Mouse (Mus musculus) limb, embryonic 15.5 days (tissue): Measurements from ENCODE around the gene Wipf2. TPM values are rescaled to one million over a fixed set of nuclear protein-coding genes. Genes with fewer than 3 reads are reported as not detected.
A peak's percentile ranks its signal among the peaks of the same experiment; 100 is the strongest.

Experiments
- ATAC-seq: fragments of 200-750 bp; cut with Nextera tagmentation; 2 replicates; pipeline ENCODE4 v1.8.0; 2017; ENCODE audit warnings: low read depth, moderate TSS enrichment; ENCODE audit not compliant: insufficient number of reproducible peaks, low FRiP score, low TSS enrichment
- H3K27ac ChIP-seq: fragments of 300-500 bp; sonication (generic); 2 replicates; pipeline ENCODE4 v1.5.1; 2015; ENCODE audit warnings: moderate library complexity, mild to moderate bottlenecking, inconsistent platforms
- H3K27me3 ChIP-seq: fragments of 300-500 bp; sonication (generic); 2 replicates; pipeline ENCODE4 v1.6.1; 2015; ENCODE audit warnings: inconsistent platforms
- H3K36me3 ChIP-seq: fragments of 300-500 bp; sonication (generic); 2 replicates; pipeline ENCODE4 v1.6.1; 2015; ENCODE audit warnings: inconsistent platforms
- H3K4me1 ChIP-seq: fragments of 300-500 bp; sonication (generic); 2 replicates; pipeline ENCODE4 v1.6.1; 2015; ENCODE audit warnings: inconsistent platforms
- H3K4me2 ChIP-seq: fragments of 300-500 bp; sonication (generic); 2 replicates; pipeline ENCODE4 v1.6.1; 2015; ENCODE audit warnings: mild to moderate bottlenecking, inconsistent platforms
- H3K4me3 ChIP-seq: fragments of 300-500 bp; sonication (generic); 2 replicates; pipeline ENCODE4 v1.5.1; 2015; ENCODE audit warnings: mild to moderate bottlenecking, inconsistent platforms
- H3K9ac ChIP-seq: fragments of 300-500 bp; sonication (generic); 2 replicates; pipeline ENCODE4 v1.6.1; 2015; ENCODE audit warnings: inconsistent platforms
- H3K9me3 ChIP-seq: fragments of 300-500 bp; sonication (generic); 2 replicates; pipeline ENCODE4 v1.6.1; 2016; ENCODE audit warnings: inconsistent platforms
- WGBS: fragments of 180-500 bp; shearing (Covaris S2); methylation state at CpG from one replicate; pipeline ENCODE4 v1.1.7; 2015; 5-methylcytosine and 5-hydroxymethylcytosine counted together
- polyA plus RNA-seq: library from polyadenylated mRNA; unstranded; fragments of >200 nt; fragmentation: Nextera tagmentation; extraction: Ambion mirVana; gene quantifications from 2 replicates; pipeline ENCODE4 v1.2.1, GENCODE M21; 2015

Gene Wipf2
- polyA plus RNA-seq, 1 experiment from 2014 or later, result 4.2 TPM

GRCm38 (mm10) chr11:98951026-98951906 is 87.8 kb downstream of the Wipf2 start:
- Histone ChIP-seq H3K36me3 (peaks cover 33% of the 10 kb centered on the region), H3K9ac (no peak overlapping the region), H3K9me3 (no peaks in the 10 kb centered on the region), H3K27me3 (no peaks in the 10 kb centered on the region), H3K4me2 (peak overlapping the region; percentile 42), H3K4me1 (peaks cover 88% of the 10 kb centered on the region), H3K4me3 (peak overlapping the region; percentile 15), H3K27ac (peak overlapping the region; percentile 86)
- WGBS, result 47% methylated on average over 16 of the region's 16 CpGs
- ATAC-seq, result peak; percentile 80

- H3K36me3 ChIP-seq, result peaks cover 40% of the 10 kb centered on the region
- H3K27ac ChIP-seq, result 0 out of 2 replicates have a peak overlapping the region, but pooled peaks have one; percentile 86
- H3K4me3 ChIP-seq, result no peak overlapping the region
- no peak overlapping the region for H3K4me2 ChIP-seq
- H3K9me3 ChIP-seq, result no peaks in the 10 kb centered on the region
- peaks cover 84% of the 10 kb centered on the region for H3K4me1 ChIP-seq
- no peaks in the 10 kb centered on the region for H3K27me3 ChIP-seq
- H3K9ac ChIP-seq, result no peak overlapping the region
- 83% methylated on average over 1 of the region's 1 CpGs for WGBS
- no peak for ATAC-seq
Observed at GRCm38 (mm10) chr11:98952111-98952510, 88.7 kb downstream of the Wipf2 start.

DNA sequence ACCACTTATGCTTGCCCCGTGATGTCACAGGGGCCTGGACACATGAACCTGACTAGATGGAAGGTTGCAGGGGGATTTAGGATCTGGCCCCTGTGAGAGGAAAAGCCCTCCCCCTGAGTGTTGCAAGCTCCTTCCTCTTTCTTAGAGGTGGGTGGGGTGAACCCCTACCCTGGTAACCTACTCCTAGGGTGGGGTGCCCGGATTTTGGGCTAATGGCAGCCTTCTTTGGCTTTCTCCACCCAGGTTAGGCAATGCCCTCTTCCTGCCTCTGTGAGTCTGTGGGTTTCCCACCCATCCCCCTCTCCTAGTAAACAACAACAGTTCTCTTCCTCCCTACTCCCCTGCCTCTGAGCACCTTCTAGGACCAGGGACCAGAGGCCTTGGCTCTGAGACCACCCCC is 89.3 kb downstream of the Wipf2 start:
- Histone ChIP-seq H3K27me3 (no peaks in the 10 kb centered on the region), H3K4me2 (no peak overlapping the region), H3K4me3 (no peak overlapping the region), H3K27ac (peak overlapping the region; percentile 1; the same call in 1 of the 2 replicates), H3K9ac (no peak overlapping the region), H3K36me3 (peaks cover 41% of the 10 kb centered on the region), H3K4me1 (peaks cover 78% of the 10 kb centered on the region), H3K9me3 (no peaks in the 10 kb centered on the region)
- 59% methylated on average over 2 of the region's 2 CpGs for WGBS
- no peak for ATAC-seq

DNA sequence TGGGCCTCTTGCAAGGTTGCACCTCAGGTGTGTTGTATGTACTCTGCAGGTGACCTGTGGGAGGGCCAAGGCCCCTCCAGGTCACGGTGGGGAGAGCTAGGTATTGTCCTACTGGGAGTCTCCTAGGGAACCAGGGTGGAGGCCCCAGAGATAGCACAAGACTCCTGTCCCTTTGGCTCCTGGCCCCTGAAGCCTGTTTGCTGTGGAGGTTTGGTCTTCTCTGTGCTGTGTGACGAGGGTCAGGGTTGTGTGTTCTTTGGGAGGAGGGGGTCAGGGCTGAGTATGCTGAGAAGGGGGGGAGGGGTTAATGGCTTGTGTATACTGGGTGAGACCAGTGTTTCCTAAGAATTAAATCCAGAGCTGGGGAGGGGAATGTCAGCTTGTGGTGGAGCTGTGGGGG is 89.9 kb downstream of the Wipf2 start:
- H3K4me3 ChIP-seq, result no peak overlapping the region

DNA sequence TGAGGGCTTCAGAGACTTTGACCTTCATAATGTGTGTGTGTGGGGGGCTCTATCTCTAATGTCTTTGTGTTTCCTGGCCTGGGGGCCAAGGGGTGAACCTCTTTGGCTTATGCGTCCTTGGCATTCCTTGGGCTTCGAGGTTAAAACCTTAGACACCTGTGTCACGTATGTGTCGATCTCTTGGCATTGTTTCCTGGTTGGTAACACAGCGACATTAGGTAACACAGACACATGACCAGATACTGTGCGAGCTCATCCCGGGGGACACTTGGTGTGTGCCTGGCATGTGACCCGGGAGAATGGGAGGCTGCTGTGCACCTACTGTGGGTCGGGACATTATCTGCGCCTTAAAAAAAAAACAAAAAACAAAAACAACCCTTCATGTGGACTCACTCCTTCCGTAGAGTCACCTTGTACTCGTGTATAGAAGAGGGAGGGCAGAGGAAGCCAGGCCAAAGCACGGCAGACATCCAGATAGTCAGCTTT is 90.4 kb downstream of the Wipf2 start:
- H3K4me3 ChIP-seq, result no peak overlapping the region
- 34% methylated on average over 13 of the region's 13 CpGs for WGBS
- peaks cover 72% of the 10 kb centered on the region for H3K4me1 ChIP-seq
- H3K27me3 ChIP-seq, result no peaks in the 10 kb centered on the region
- ATAC-seq, result no peak
- no peak overlapping the region for H3K9ac ChIP-seq
- peaks cover 46% of the 10 kb centered on the region for H3K36me3 ChIP-seq
- H3K27ac ChIP-seq, result peak overlapping the region; percentile 62; the same call in 1 of the 2 replicates
- peak overlapping the region; percentile 8; the same call in 1 of the 2 replicates for H3K4me2 ChIP-seq
- H3K9me3 ChIP-seq, result no peaks in the 10 kb centered on the region

More for the DNA sequence above, 89.9 kb downstream of the Wipf2 start:
- no peaks in the 10 kb centered on the region for H3K9me3 ChIP-seq
- H3K27me3 ChIP-seq, result no peaks in the 10 kb centered on the region
- H3K9ac ChIP-seq, result no peak overlapping the region
- ATAC-seq, result no peak
- H3K4me2 ChIP-seq, result no peak overlapping the region
- no peak overlapping the region for H3K27ac ChIP-seq
- peaks cover 72% of the 10 kb centered on the region for H3K4me1 ChIP-seq
- H3K36me3 ChIP-seq, result peaks cover 46% of the 10 kb centered on the region
- 32% methylated on average over 2 of the region's 2 CpGs for WGBS

GRCm38 (mm10) chr11:98954373-98954772 is 90.9 kb downstream of the Wipf2 start:
- Histone ChIP-seq H3K4me2 (peak overlapping the region; percentile 8; the same call in 1 of the 2 replicates), H3K27me3 (no peaks in the 10 kb centered on the region), H3K9me3 (no peaks in the 10 kb centered on the region), H3K4me1 (peaks cover 73% of the 10 kb centered on the region), H3K9ac (peak overlapping the region; percentile 0; the same call in 1 of the 2 replicates), H3K36me3 (peaks cover 42% of the 10 kb centered on the region), H3K4me3 (no peak overlapping the region), H3K27ac (peak overlapping the region; percentile 62)
- 10% methylated on average over 10 of the region's 10 CpGs for WGBS
- ATAC-seq, result no peak; the same call in 1 of the 2 replicates

Other genes starting within 250 kb of the Wipf2 start
- gene Gm12355, start 238.0 kb upstream of the Wipf2 start, polyA plus RNA-seq, result 0.64 and 1.1 TPM in 2 replicates
- not detected in 2 replicates for gene Gsdma3, start 237.3 kb upstream of the Wipf2 start, polyA plus RNA-seq
- gene Gsdma2, start 216.9 kb upstream of the Wipf2 start, polyA plus RNA-seq, result not detected in 2 replicates
- 10.5 and 14.7 TPM in 2 replicates for gene Gsdma, start 199.3 kb upstream of the Wipf2 start, polyA plus RNA-seq
- gene Psmd3, start 181.1 kb upstream of the Wipf2 start, polyA plus RNA-seq, result 197 and 200 TPM in 2 replicates
- 0.10 TPM in 1 of 2 replicates, not detected in the other for gene Csf3, start 162.4 kb upstream of the Wipf2 start, polyA plus RNA-seq
- gene Med24, start 134.2 kb upstream of the Wipf2 start, polyA plus RNA-seq, result 47.6 and 48.3 TPM in 2 replicates
- gene Thra, start 123.0 kb upstream of the Wipf2 start, polyA plus RNA-seq, result 38.4 and 39.6 TPM in 2 replicates
- 1.2 TPM in 2 replicates for gene Nr1d1, start 88.3 kb upstream of the Wipf2 start, polyA plus RNA-seq
- 22.9 and 25.8 TPM in 2 replicates for gene Msl1, start 68.1 kb upstream of the Wipf2 start, polyA plus RNA-seq
- gene Casc3, start 58.7 kb upstream of the Wipf2 start, polyA plus RNA-seq, result 30.0 and 32.5 TPM in 2 replicates
- 11.1 TPM in 2 replicates for gene Rapgefl1, start 26.9 kb upstream of the Wipf2 start, polyA plus RNA-seq
- gene Cdc6, start 44.2 kb downstream of the Wipf2 start, polyA plus RNA-seq, result 23.2 and 24.1 TPM in 2 replicates
- 43.9 and 51.7 TPM in 2 replicates for gene Rara, start 64.2 kb downstream of the Wipf2 start, polyA plus RNA-seq
- gene Gjd3, start 119.4 kb downstream of the Wipf2 start, polyA plus RNA-seq, result 0.49 and 0.86 TPM in 2 replicates
- gene Top2a, start 160.6 kb downstream of the Wipf2 start, polyA plus RNA-seq, result 162 and 178 TPM in 2 replicates
- 1,243 and 1,296 TPM in 2 replicates for gene Igfbp4, start 177.6 kb downstream of the Wipf2 start, polyA plus RNA-seq
- gene Tns4, start 225.7 kb downstream of the Wipf2 start, polyA plus RNA-seq, result 1.9 and 2.1 TPM in 2 replicates